Mouse (Mus musculus): Measurements from ENCODE around the gene Slc50a1. TPM values are rescaled to one million over a fixed set of nuclear protein-coding genes. Genes with fewer than 3 reads are reported as not detected.

Gene Slc50a1
- polyA plus RNA-seq, 1 experiment from 2014 or later: 41.3 TPM

DNA sequence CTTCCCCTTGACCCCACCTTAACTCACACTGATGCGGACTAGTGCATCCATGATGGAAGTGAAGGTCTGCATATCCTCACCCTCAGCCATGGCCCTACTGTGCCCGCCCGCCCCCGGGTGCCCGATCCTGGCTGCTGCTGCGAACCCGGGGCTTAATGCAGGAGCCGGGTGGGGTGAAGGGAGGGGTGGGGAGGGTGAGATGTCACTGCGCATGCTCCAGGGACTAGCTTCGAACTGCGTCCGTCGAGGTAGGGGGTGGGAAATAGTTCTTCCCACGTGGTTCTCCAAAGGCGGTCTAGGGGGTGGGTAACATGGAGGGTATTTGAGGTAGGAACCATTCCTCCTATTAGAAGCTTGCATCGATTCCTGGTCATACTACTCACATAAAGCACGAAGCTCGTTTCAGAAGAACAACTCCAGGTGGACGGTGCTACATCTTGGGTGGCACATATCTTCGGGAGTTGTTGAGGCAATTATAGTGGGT is 24.6 kb downstream of the Slc50a1 start, which contains the start of gene Krtcap2:
Gene Krtcap2, plus strand, starts transcription at position 279 of the 484 bp plus-strand sequence.
- peak within 1 kb of the TSS; percentile 86 for H3K9ac ChIP-seq (ENCODE audit: low read depth, low read length)
- H3K4me3 ChIP-seq (ENCODE audit: low read depth, low read length): peak within 1 kb of the TSS; percentile 71
- peaks cover 15% of the 10 kb centered on the region for H3K36me3 ChIP-seq (ENCODE audit: control insufficient read depth, insufficient read depth, low read length)
- H3K4me2 ChIP-seq (ENCODE audit: low read length): peak within 1 kb of the TSS; percentile 86
- H3K9me3 ChIP-seq (replicated peaks; ENCODE audit: control insufficient read depth, low read length, poor library complexity, severe bottlenecking): no peaks in the 10 kb centered on the region
- H3K4me1 ChIP-seq (ENCODE audit: control insufficient read depth, insufficient read depth, low read length): peaks cover 31% of the 10 kb centered on the region
- 1% methylated on average over 20 of the region's 20 CpGs for WGBS
- peak within 1 kb of the TSS; percentile 95 for H3K27ac ChIP-seq (ENCODE audit: low read length)
- H3K27me3 ChIP-seq (ENCODE audit: control insufficient read depth, insufficient read depth, low read depth, low read length): no peaks in the 10 kb centered on the region
- peak; percentile 78 for ATAC-seq

DNA sequence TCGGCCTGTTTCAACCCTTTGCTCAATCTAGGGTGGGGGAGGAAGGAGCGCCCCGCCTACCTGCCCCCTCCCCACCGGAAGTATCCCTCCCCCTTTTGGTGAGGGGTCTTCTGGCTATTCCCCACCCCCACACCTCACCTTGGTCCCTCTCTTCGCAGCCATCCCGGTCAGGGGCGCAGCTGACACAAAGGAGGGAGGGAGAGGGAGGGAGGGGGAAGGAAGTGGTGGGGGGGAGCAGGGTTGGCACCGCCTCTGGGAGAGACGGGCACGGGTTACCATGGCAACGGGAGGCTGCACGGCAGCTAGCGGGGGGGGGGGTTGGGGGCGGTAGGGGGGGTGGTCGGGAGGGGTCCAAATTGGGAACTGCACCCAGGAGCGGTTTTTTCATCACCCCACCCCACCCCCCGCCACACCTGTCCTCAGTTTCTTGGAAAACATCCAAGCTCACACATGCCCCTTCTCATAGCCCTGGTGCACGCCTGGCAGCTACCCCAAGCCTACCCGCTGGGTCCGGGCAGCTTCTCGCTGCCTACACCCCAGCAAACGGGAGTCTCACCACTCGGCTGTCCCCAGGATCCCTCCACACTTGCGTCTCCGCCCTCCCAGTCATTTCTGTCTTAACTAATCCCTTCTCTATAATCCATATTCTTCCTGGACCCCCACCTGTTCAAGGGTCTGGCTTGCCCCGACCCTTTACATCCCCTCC is 25.2 kb downstream of the Slc50a1 start:
- peak overlapping the region; percentile 86 for H3K9ac ChIP-seq (ENCODE audit: low read depth, low read length)
- 0% methylated on average over 12 of the region's 26 CpGs for WGBS
- peaks cover 19% of the 10 kb centered on the region for H3K36me3 ChIP-seq (ENCODE audit: control insufficient read depth, insufficient read depth, low read length)
- ATAC-seq: peak; percentile 70
- peak overlapping the region; percentile 95 for H3K27ac ChIP-seq (ENCODE audit: low read length)
- H3K9me3 ChIP-seq (replicated peaks; ENCODE audit: control insufficient read depth, low read length, poor library complexity, severe bottlenecking): no peaks in the 10 kb centered on the region
- H3K27me3 ChIP-seq (ENCODE audit: control insufficient read depth, insufficient read depth, low read depth, low read length): no peaks in the 10 kb centered on the region
- peaks cover 31% of the 10 kb centered on the region for H3K4me1 ChIP-seq (ENCODE audit: control insufficient read depth, insufficient read depth, low read length)
- H3K4me3 ChIP-seq (ENCODE audit: low read depth, low read length): peak overlapping the region; percentile 71
- H3K4me2 ChIP-seq (ENCODE audit: low read length): peak overlapping the region; percentile 86

- 11% methylated on average over 25 of the region's 25 CpGs for WGBS
- Histone ChIP-seq H3K9me3 (replicated peaks; ENCODE audit: control insufficient read depth, low read length, poor library complexity, severe bottlenecking) (no peaks in the 10 kb centered on the region), H3K9ac (ENCODE audit: low read depth, low read length) (peak overlapping the region; percentile 86), H3K4me2 (ENCODE audit: low read length) (peak overlapping the region; percentile 86), H3K27me3 (ENCODE audit: control insufficient read depth, insufficient read depth, low read depth, low read length) (no peaks in the 10 kb centered on the region), H3K4me3 (ENCODE audit: low read depth, low read length) (peak overlapping the region; percentile 71), H3K4me1 (ENCODE audit: control insufficient read depth, insufficient read depth, low read length) (peaks cover 31% of the 10 kb centered on the region), H3K36me3 (ENCODE audit: control insufficient read depth, insufficient read depth, low read length) (peaks cover 25% of the 10 kb centered on the region), H3K27ac (ENCODE audit: low read length) (peak overlapping the region; percentile 95)
- ATAC-seq: peak; percentile 27
Measured at GRCm38 (mm10) chr3:89244158-89244981, 26.0 kb downstream of the Slc50a1 start.

- Histone ChIP-seq H3K27me3 (ENCODE audit: control insufficient read depth, insufficient read depth, low read depth, low read length) (no peaks in the 10 kb centered on the region), H3K4me3 (ENCODE audit: low read depth, low read length) (peak overlapping the region; percentile 71), H3K9me3 (replicated peaks; ENCODE audit: control insufficient read depth, low read length, poor library complexity, severe bottlenecking) (no peaks in the 10 kb centered on the region), H3K4me1 (ENCODE audit: control insufficient read depth, insufficient read depth, low read length) (peaks cover 31% of the 10 kb centered on the region), H3K36me3 (ENCODE audit: control insufficient read depth, insufficient read depth, low read length) (peaks cover 29% of the 10 kb centered on the region), H3K4me2 (ENCODE audit: low read length) (peak overlapping the region; percentile 86), H3K27ac (ENCODE audit: low read length) (0 out of 2 replicates have a peak overlapping the region, but pooled peaks have one; percentile 19), H3K9ac (ENCODE audit: low read depth, low read length) (peak overlapping the region; percentile 86)
- ATAC-seq: no peak
- 10% methylated on average over 14 of the region's 14 CpGs for WGBS
Measured at GRCm38 (mm10) chr3:89243609-89244008, 26.8 kb downstream of the Slc50a1 start.

- no peak overlapping the region for H3K27ac ChIP-seq (ENCODE audit: low read length)
- H3K4me3 ChIP-seq (ENCODE audit: low read depth, low read length): no peak overlapping the region
- H3K36me3 ChIP-seq (ENCODE audit: control insufficient read depth, insufficient read depth, low read length): peaks cover 39% of the 10 kb centered on the region
- no peak for ATAC-seq
- H3K27me3 ChIP-seq (ENCODE audit: control insufficient read depth, insufficient read depth, low read depth, low read length): no peaks in the 10 kb centered on the region
- 72% methylated on average over 9 of the region's 9 CpGs for WGBS
- H3K4me1 ChIP-seq (ENCODE audit: control insufficient read depth, insufficient read depth, low read length): peaks cover 29% of the 10 kb centered on the region
- H3K4me2 ChIP-seq (ENCODE audit: low read length): no peak overlapping the region
- no peaks in the 10 kb centered on the region for H3K9me3 ChIP-seq (replicated peaks; ENCODE audit: control insufficient read depth, low read length, poor library complexity, severe bottlenecking)
- H3K9ac ChIP-seq (ENCODE audit: low read depth, low read length): no peak overlapping the region
Measured at GRCm38 (mm10) chr3:89242331-89242895, 28.0 kb downstream of the Slc50a1 start.

GRCm38 (mm10) chr3:89238494-89238893 is 31.9 kb downstream of the Slc50a1 start:
- no peak overlapping the region for H3K9ac ChIP-seq (ENCODE audit: low read depth, low read length)
- no peak for ATAC-seq
- H3K36me3 ChIP-seq (ENCODE audit: control insufficient read depth, insufficient read depth, low read length): peaks cover 72% of the 10 kb centered on the region
- no peak overlapping the region for H3K4me2 ChIP-seq (ENCODE audit: low read length)
- H3K4me3 ChIP-seq (ENCODE audit: low read depth, low read length): no peak overlapping the region
- H3K27ac ChIP-seq (ENCODE audit: low read length): no peak overlapping the region
- WGBS: 62% methylated on average over 8 of the region's 12 CpGs
- H3K27me3 ChIP-seq (ENCODE audit: control insufficient read depth, insufficient read depth, low read depth, low read length): no peaks in the 10 kb centered on the region
- H3K4me1 ChIP-seq (ENCODE audit: control insufficient read depth, insufficient read depth, low read length): peaks cover 13% of the 10 kb centered on the region
- H3K9me3 ChIP-seq (replicated peaks; ENCODE audit: control insufficient read depth, low read length, poor library complexity, severe bottlenecking): no peaks in the 10 kb centered on the region

- 95% methylated on average over 21 of the region's 21 CpGs for WGBS
- Histone ChIP-seq H3K27ac (ENCODE audit: low read length) (no peak overlapping the region), H3K36me3 (ENCODE audit: control insufficient read depth, insufficient read depth, low read length) (peaks cover 78% of the 10 kb centered on the region), H3K4me3 (ENCODE audit: low read depth, low read length) (no peak overlapping the region), H3K9ac (ENCODE audit: low read depth, low read length) (no peak overlapping the region), H3K9me3 (replicated peaks; ENCODE audit: control insufficient read depth, low read length, poor library complexity, severe bottlenecking) (no peaks in the 10 kb centered on the region), H3K4me2 (ENCODE audit: low read length) (no peak overlapping the region), H3K27me3 (ENCODE audit: control insufficient read depth, insufficient read depth, low read depth, low read length) (no peaks in the 10 kb centered on the region), H3K4me1 (ENCODE audit: control insufficient read depth, insufficient read depth, low read length) (peaks cover 5% of the 10 kb centered on the region; the same call in 1 of the 2 replicates)
- ATAC-seq: no peak
Measured at GRCm38 (mm10) chr3:89237682-89238081, 32.7 kb downstream of the Slc50a1 start.

GRCm38 (mm10) chr3:89236516-89236915 is 33.9 kb downstream of the Slc50a1 start:
- no peaks in the 10 kb centered on the region for H3K4me1 ChIP-seq (ENCODE audit: control insufficient read depth, insufficient read depth, low read length)
- no peak overlapping the region for H3K27ac ChIP-seq (ENCODE audit: low read length)
- no peak overlapping the region for H3K9ac ChIP-seq (ENCODE audit: low read depth, low read length)
- no peak for ATAC-seq
- H3K36me3 ChIP-seq (ENCODE audit: control insufficient read depth, insufficient read depth, low read length): peaks cover 72% of the 10 kb centered on the region
- 92% methylated on average over 10 of the region's 10 CpGs for WGBS
- H3K4me2 ChIP-seq (ENCODE audit: low read length): no peak overlapping the region
- H3K4me3 ChIP-seq (ENCODE audit: low read depth, low read length): no peak overlapping the region
- H3K27me3 ChIP-seq (ENCODE audit: control insufficient read depth, insufficient read depth, low read depth, low read length): no peaks in the 10 kb centered on the region
- no peaks in the 10 kb centered on the region for H3K9me3 ChIP-seq (replicated peaks; ENCODE audit: control insufficient read depth, low read length, poor library complexity, severe bottlenecking)
